ENCODE assay signal across 7 mouse cellular contexts in the genomic region with DNA sequence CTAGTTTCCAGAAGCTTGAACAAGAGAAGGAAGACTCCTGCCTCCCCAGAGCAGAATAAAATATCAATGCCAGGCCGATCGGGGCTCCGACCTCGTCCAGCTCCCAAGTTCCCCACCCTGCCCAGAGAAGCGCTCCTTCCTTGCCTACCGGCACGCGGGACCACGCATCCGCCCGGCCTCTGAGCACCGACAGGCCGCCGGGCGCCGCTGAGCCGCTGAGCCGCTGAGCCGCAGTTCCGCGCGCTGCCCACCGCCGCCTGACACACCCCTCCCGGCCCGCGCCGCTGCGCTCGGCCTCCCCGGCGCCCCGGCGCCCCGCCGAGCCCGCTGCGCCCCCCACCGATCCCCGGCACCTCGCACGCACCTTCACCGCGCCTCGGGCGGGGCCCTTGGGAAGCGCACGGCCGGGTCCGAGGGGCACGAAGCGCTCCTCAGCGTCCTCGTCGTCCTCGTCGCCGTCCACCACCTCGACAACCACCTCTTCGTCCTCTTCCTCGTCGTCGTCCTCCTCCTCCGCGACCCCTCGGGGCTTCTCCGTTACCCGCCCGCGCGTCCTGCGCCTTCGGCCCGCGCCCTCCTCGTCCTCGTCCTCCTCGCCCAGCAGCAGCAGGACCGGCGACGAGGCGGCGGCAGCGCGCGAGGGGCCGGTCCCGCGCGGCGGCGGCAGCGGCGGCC. TPM values are rescaled to one million over a fixed set of nuclear protein-coding genes. Genes with fewer than 3 reads are reported as not detected.
DNase-seq lines count a peak whose midpoint lies in the region; ATAC-seq and TF ChIP-seq lines count a peak whose summit lies in the region.

No protein-coding gene starts in this region.

- H3K9ac ChIP-seq in limb, embryonic 14.5 days (ENCODE audit: low read depth, low read length, severe bottlenecking), result peak overlapping the region; percentile 90
- H3K9ac ChIP-seq in midbrain, embryonic 12.5 days (replicated peaks), result peak overlapping the region; percentile 94

- H3K4me2 ChIP-seq in limb, embryonic 14.5 days (replicated peaks; ENCODE audit: low read depth, low read length, severe bottlenecking), result peak overlapping the region; percentile 86
- H3K4me2 ChIP-seq in midbrain, embryonic 12.5 days (replicated peaks), result peak overlapping the region; percentile 84

- peaks cover 21% of the 10 kb centered on the region; the same call in 1 of the 2 replicates for H3K4me1 ChIP-seq in limb, embryonic 14.5 days (ENCODE audit: control insufficient read depth, insufficient read depth, low read length)
- peaks cover 19% of the 10 kb centered on the region for H3K4me1 ChIP-seq in midbrain, embryonic 12.5 days

- no peaks in the 10 kb centered on the region for H3K36me3 ChIP-seq in limb, embryonic 14.5 days (ENCODE audit: control insufficient read depth, insufficient read depth, low read length)
- no peaks in the 10 kb centered on the region for H3K36me3 ChIP-seq in midbrain, embryonic 12.5 days

- 0% methylated on average over 29 of the region's 94 CpGs for WGBS in limb, embryonic 14.5 days
- WGBS in midbrain, embryonic 12.5 days, result under 1% methylated on average over 60 of the region's 94 CpGs

- peak overlapping the region; percentile 84 for H3K4me3 ChIP-seq in limb, embryonic 14.5 days (replicated peaks; ENCODE audit: low read length)
- H3K4me3 ChIP-seq in midbrain, embryonic 12.5 days, result peak overlapping the region; percentile 87

- H3K27ac ChIP-seq in limb, embryonic 14.5 days (replicated peaks; ENCODE audit: low read depth, low read length), result peak overlapping the region; percentile 94
- peak overlapping the region; percentile 95 for H3K27ac ChIP-seq in midbrain, embryonic 12.5 days (replicated peaks)

- no peak for TF ChIP-seq POLR2A in limb, embryonic 14.5 days (IDR thresholded peaks at IDR 0.05; ENCODE audit: borderline replicate concordance, extremely low read depth, insufficient read depth, insufficient read length)

- DNase-seq in adrenal gland, adult 18-20 months (ENCODE audit: low spot score in 2 of 2), result peak; percentile 51 to 56
- DNase-seq in cerebellum, adult 9-11 months, result peak; percentile 71
- DNase-seq in gastrocnemius, postnatal 10 days, result peak; percentile 58
- peak; percentile 4 for DNase-seq in induced T-regulatory cell, adult 2 months (ENCODE audit: low read depth)
- no peak for DNase-seq in limb, embryonic 14.5 days (ENCODE audit: low spot score)
- peak; percentile 39 to 45 for DNase-seq in spleen, postnatal 10 days (ENCODE audit: low spot score in 2 of 2)

- no peaks in the 10 kb centered on the region for H3K27me3 ChIP-seq in limb, embryonic 14.5 days (ENCODE audit: control insufficient read depth, insufficient read depth, low read length)
- peaks cover 12% of the 10 kb centered on the region; the same call in 1 of the 2 replicates for H3K27me3 ChIP-seq in midbrain, embryonic 12.5 days

- no peaks in the 10 kb centered on the region for H3K9me3 ChIP-seq in limb, embryonic 14.5 days (ENCODE audit: control insufficient read depth, low read length)
- no peaks in the 10 kb centered on the region for H3K9me3 ChIP-seq in midbrain, embryonic 12.5 days

- peak; percentile 27; the same call in 1 of the 2 replicates for ATAC-seq in limb, embryonic 14.5 days (ENCODE audit: low FRiP score, low read depth)
- peak; percentile 45 for ATAC-seq in midbrain, embryonic 12.5 days (ENCODE audit: low FRiP score, low read depth)

RNA-seq across cellular contexts. Expression of a gene that starts 0.8 kb away (rescaled TPM):
- 10 to 100 TPM; 10.6 to 12.5 TPM for total RNA-seq in adrenal gland, adult 18-20 months (2021)
- 10 to 100 TPM; 13.4 to 16.6 TPM for total RNA-seq in gastrocnemius, postnatal 10 days (2021)
- polyA plus RNA-seq in limb, embryonic 14.5 days (2012; rRNA removed), result 13.4 and 13.8 TPM in 2 replicates
- 13.4 and 14.3 TPM in 2 replicates for polyA plus RNA-seq in limb, embryonic 14.5 days (2014; fragmentation: Nextera tagmentation; extraction: Ambion mirVana)
- polyA plus RNA-seq in midbrain, embryonic 12.5 days (2016; fragmentation: Nextera tagmentation; extraction: Ambion mirVana), result 6.9 and 7.6 TPM in 2 replicates
